Mouse (Mus musculus): ENCODE measurements around the gene Hk1. TPM values are rescaled to one million over a fixed set of nuclear protein-coding genes. Genes with fewer than 3 reads are reported as not detected.
A peak's percentile ranks its signal among the peaks of the same experiment; 100 is the strongest.

Hk1 gene
- polyA plus RNA-seq, 1 experiment from 2014 or later, result 56.6 TPM

DNA sequence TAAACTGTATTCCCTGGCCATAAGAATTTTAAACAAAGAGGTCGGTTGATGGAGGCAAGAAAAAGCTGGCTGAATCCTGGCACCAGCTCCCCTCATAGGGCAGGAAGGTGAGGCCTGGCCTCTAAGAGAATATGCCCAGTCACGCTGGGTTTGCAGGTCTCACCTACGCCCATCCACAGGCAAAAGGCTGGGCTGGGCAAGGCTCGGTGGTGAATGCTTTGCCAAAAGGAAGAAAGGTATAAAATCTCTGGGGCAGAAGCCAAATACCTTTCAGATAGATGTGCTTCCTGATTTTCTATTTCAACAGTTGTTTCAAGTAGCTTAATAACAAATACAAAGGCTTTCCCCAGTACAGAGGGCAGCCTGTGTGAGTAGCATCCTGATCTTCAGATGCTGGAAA is 100.0 kb downstream of the Hk1 start:
- Histone ChIP-seq H3K9me3 (replicated peaks) (0 out of 2 replicates have a peak, but pooled peaks cover 6% of the 10 kb centered on the region), H3K9ac (no peak overlapping the region)

GRCm38 (mm10) chr10:62279066-62279465 is 100.6 kb downstream of the Hk1 start:
- WGBS, result 64% methylated on average over 3 of the region's 3 CpGs
- no peaks in the 10 kb centered on the region for H3K4me1 ChIP-seq
- H3K9ac ChIP-seq, result no peak overlapping the region
- H3K9me3 ChIP-seq (replicated peaks), result 0 out of 2 replicates have a peak, but pooled peaks cover 6% of the 10 kb centered on the region
- H3K27ac ChIP-seq, result no peak overlapping the region
- H3K27me3 ChIP-seq, result no peaks in the 10 kb centered on the region
- peaks cover 51% of the 10 kb centered on the region for H3K36me3 ChIP-seq
- H3K4me3 ChIP-seq, result no peak overlapping the region
- no peak overlapping the region for H3K4me2 ChIP-seq (replicated peaks)
- no peak for ATAC-seq (ENCODE audit: low FRiP score)

More for the DNA sequence above, 100.0 kb downstream of the Hk1 start:
- Histone ChIP-seq H3K4me3 (no peak overlapping the region), H3K27ac (no peak overlapping the region), H3K4me1 (no peaks in the 10 kb centered on the region), H3K27me3 (no peaks in the 10 kb centered on the region), H3K36me3 (peaks cover 52% of the 10 kb centered on the region), H3K4me2 (replicated peaks) (no peak overlapping the region)
- 88% methylated on average over 4 of the region's 4 CpGs for WGBS
- no peak for ATAC-seq (ENCODE audit: low FRiP score)

- Histone ChIP-seq H3K36me3 (peaks cover 43% of the 10 kb centered on the region), H3K27ac (no peak overlapping the region), H3K9me3 (replicated peaks) (0 out of 2 replicates have a peak, but pooled peaks cover 6% of the 10 kb centered on the region), H3K9ac (no peak overlapping the region), H3K4me1 (no peaks in the 10 kb centered on the region), H3K4me2 (replicated peaks) (no peak overlapping the region), H3K27me3 (no peaks in the 10 kb centered on the region), H3K4me3 (no peak overlapping the region)
- no peak for ATAC-seq (ENCODE audit: low FRiP score)
- 95% methylated on average over 18 of the region's 19 CpGs for WGBS
Measured at GRCm38 (mm10) chr10:62277499-62278293, 102.0 kb downstream of the Hk1 start.

GRCm38 (mm10) chr10:62275235-62275634 is 104.5 kb downstream of the Hk1 start:
- no peak for ATAC-seq (ENCODE audit: low FRiP score)
- peaks cover 41% of the 10 kb centered on the region for H3K36me3 ChIP-seq
- no peak overlapping the region for H3K4me3 ChIP-seq
- H3K4me1 ChIP-seq, result no peaks in the 10 kb centered on the region
- H3K9ac ChIP-seq, result no peak overlapping the region
- WGBS, result 43% methylated on average over 4 of the region's 4 CpGs
- H3K27me3 ChIP-seq, result no peaks in the 10 kb centered on the region
- no peak overlapping the region for H3K4me2 ChIP-seq (replicated peaks)
- 0 out of 2 replicates have a peak, but pooled peaks cover 3% of the 10 kb centered on the region for H3K9me3 ChIP-seq (replicated peaks)
- no peak overlapping the region for H3K27ac ChIP-seq

GRCm38 (mm10) chr10:62269278-62269677 is 110.4 kb downstream of the Hk1 start:
- ATAC-seq (ENCODE audit: low FRiP score), result no peak
- no peak overlapping the region for H3K4me3 ChIP-seq
- no peaks in the 10 kb centered on the region for H3K9me3 ChIP-seq (replicated peaks)
- H3K36me3 ChIP-seq, result peaks cover 35% of the 10 kb centered on the region
- H3K9ac ChIP-seq, result no peak overlapping the region
- no peak overlapping the region for H3K27ac ChIP-seq
- H3K27me3 ChIP-seq, result no peaks in the 10 kb centered on the region
- no peak overlapping the region for H3K4me2 ChIP-seq (replicated peaks)
- no peaks in the 10 kb centered on the region for H3K4me1 ChIP-seq
- WGBS, result 83% methylated on average over 16 of the region's 16 CpGs

DNA sequence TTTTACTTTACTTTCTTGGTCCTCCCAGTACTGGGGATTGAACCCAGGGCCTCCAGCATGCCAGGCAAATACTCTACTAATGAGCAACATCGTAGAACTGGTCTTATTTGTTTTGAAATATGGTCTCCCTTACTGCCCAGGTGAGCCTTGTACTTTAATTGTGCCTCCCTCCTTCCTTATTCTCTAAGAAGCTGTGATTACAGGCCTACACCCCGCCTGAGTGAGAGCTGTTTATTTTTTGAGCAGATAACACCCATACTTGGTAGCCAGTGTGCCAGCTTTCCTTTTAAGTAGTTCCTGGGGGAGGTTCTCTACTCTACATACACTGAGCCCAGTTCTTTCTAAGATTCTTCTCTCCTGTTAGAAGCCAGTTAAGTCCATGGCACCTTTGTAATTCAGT is 115.4 kb downstream of the Hk1 start:
- Histone ChIP-seq H3K27me3 (no peaks in the 10 kb centered on the region; the same call in 1 of the 2 replicates), H3K36me3 (peaks cover 3% of the 10 kb centered on the region; the same call in 1 of the 2 replicates), H3K9me3 (replicated peaks) (no peaks in the 10 kb centered on the region), H3K9ac (no peak overlapping the region), H3K27ac (no peak overlapping the region), H3K4me2 (replicated peaks) (no peak overlapping the region), H3K4me1 (no peaks in the 10 kb centered on the region), H3K4me3 (no peak overlapping the region)
- 88% methylated on average over 2 of the region's 2 CpGs for WGBS
- ATAC-seq (ENCODE audit: low FRiP score), result no peak

DNA sequence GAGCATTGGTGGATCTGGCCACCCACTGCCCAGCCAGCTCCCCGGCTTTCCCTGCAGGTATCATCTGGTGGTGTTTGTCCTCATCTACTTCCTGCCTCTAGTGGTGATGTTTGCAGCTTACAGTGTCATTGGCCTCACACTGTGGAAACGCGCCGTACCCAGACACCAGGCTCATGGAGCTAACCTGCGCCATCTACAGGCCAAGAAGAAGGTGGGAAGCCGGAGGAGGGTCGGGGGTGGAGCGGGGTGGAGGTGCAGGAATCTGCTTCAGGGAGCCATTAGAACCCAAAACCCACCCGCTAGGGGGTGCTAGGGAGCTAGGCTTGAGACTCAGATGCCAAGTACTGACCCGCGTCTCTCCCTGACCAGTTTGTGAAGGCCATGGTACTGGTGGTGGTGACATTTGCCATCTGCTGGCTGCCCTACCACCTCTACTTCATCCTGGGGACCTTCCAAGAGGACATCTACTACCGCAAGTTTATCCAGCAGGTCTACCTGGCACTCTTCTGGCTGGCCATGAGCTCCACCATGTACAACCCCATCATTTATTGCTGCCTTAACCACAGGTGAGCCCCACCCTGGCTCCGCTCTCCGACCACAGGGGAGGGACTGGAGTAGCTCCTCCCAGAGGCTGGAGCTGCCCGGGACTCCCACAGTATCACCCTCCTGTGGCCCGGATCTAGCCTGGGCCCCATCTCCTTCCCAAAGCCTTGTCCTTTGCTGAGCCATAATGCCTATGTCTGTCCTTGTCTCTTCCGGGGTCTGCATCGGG is 118.4 kb downstream of the Hk1 start:
- no peaks in the 10 kb centered on the region; the same call in 1 of the 2 replicates for H3K27me3 ChIP-seq
- WGBS, result 17% methylated on average over 18 of the region's 18 CpGs
- no peak overlapping the region for H3K27ac ChIP-seq
- no peak overlapping the region for H3K4me2 ChIP-seq (replicated peaks)
- H3K9ac ChIP-seq, result no peak overlapping the region
- peak; percentile 71 for ATAC-seq (ENCODE audit: low FRiP score)
- H3K4me1 ChIP-seq, result no peaks in the 10 kb centered on the region
- no peaks in the 10 kb centered on the region for H3K36me3 ChIP-seq
- H3K9me3 ChIP-seq (replicated peaks), result no peaks in the 10 kb centered on the region
- no peak overlapping the region for H3K4me3 ChIP-seq

DNA sequence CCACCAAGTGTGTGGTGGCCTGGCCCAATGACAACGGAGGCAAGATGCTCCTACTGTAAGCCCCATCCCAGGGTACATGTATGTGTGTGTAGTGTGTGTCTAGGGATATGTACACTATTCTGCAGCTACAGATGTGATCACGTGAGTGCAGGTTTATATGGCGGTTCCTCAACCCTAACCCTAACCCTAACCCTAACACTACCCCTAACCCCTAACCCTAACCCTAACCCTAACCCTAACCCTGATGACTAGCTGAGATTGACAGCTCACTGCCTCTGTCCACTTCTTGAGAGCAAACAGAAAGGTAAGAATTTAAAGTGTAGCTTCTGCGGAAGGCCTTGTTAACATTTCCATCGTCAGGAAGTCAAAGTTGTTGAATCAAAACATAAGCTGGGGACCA is 121.4 kb downstream of the Hk1 start:
- Histone ChIP-seq H3K36me3 (no peaks in the 10 kb centered on the region), H3K4me1 (no peaks in the 10 kb centered on the region), H3K9ac (no peak overlapping the region), H3K9me3 (replicated peaks) (no peaks in the 10 kb centered on the region), H3K27ac (no peak overlapping the region), H3K27me3 (no peaks in the 10 kb centered on the region; the same call in 1 of the 2 replicates), H3K4me2 (replicated peaks) (no peak overlapping the region), H3K4me3 (no peak overlapping the region)
- no peak for ATAC-seq (ENCODE audit: low FRiP score)
- WGBS, result 90% methylated on average over 5 of the region's 5 CpGs

GRCm38 (mm10) chr10:62252496-62253235 is 127.0 kb downstream of the Hk1 start:
- Histone ChIP-seq H3K36me3 (no peaks in the 10 kb centered on the region), H3K9me3 (replicated peaks) (no peaks in the 10 kb centered on the region), H3K4me1 (no peaks in the 10 kb centered on the region), H3K27ac (no peak overlapping the region), H3K9ac (no peak overlapping the region), H3K4me3 (no peak overlapping the region), H3K27me3 (no peaks in the 10 kb centered on the region; the same call in 1 of the 2 replicates), H3K4me2 (replicated peaks) (no peak overlapping the region)
- no peak for ATAC-seq (ENCODE audit: low FRiP score)
- 89% methylated on average over 27 of the region's 27 CpGs for WGBS

- Histone ChIP-seq H3K9me3 (replicated peaks) (no peaks in the 10 kb centered on the region), H3K4me3 (no peak within 1 kb of the TSS), H3K4me1 (no peaks in the 10 kb centered on the region), H3K9ac (no peak within 1 kb of the TSS), H3K27ac (no peak within 1 kb of the TSS), H3K27me3 (no peaks in the 10 kb centered on the region; the same call in 1 of the 2 replicates), H3K4me2 (replicated peaks) (no peak within 1 kb of the TSS), H3K36me3 (no peaks in the 10 kb centered on the region)
- WGBS, result 50% methylated on average over 12 of the region's 12 CpGs
- no peak for ATAC-seq (ENCODE audit: low FRiP score)
Measured at GRCm38 (mm10) chr10:62252000-62252488, 127.7 kb downstream of the Hk1 start, which contains the start of gene Tacr2. Tacr2 (plus strand) TSS chr10:62252438.

- no peaks in the 10 kb centered on the region for H3K4me1 ChIP-seq
- no peak for ATAC-seq (ENCODE audit: low FRiP score)
- H3K36me3 ChIP-seq, result no peaks in the 10 kb centered on the region
- H3K27ac ChIP-seq, result no peak overlapping the region
- no peaks in the 10 kb centered on the region for H3K9me3 ChIP-seq (replicated peaks)
- no peak overlapping the region for H3K9ac ChIP-seq
- 67% methylated on average over 8 of the region's 8 CpGs for WGBS
- no peaks in the 10 kb centered on the region; the same call in 1 of the 2 replicates for H3K27me3 ChIP-seq
- no peak overlapping the region for H3K4me3 ChIP-seq
- H3K4me2 ChIP-seq (replicated peaks), result no peak overlapping the region
Measured at GRCm38 (mm10) chr10:62247815-62248214, 131.9 kb downstream of the Hk1 start.

DNA sequence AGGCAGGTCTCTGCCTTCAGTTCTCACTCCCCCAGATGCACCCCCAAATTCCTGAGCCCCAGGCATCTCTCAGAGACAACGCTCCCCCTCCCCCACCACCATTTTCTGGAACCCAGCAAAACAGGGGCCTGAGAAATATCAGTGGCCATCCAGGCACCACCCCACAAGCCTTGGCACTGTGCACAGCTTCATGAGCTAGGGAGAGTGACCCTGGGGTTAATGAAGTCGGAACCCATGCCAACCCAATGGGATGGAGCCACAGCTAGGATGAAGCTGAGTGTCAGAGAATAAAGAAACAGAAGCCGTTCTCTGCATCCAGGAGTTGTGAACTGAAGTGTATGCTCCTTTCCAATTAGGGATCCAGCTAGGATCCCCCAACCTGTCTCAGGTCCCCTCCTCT is 132.6 kb downstream of the Hk1 start:
- no peak overlapping the region for H3K4me2 ChIP-seq (replicated peaks)
- H3K27me3 ChIP-seq, result no peaks in the 10 kb centered on the region
- 64% methylated on average over 3 of the region's 3 CpGs for WGBS
- H3K4me3 ChIP-seq, result no peak overlapping the region
- H3K36me3 ChIP-seq, result no peaks in the 10 kb centered on the region
- H3K27ac ChIP-seq, result no peak overlapping the region
- no peak overlapping the region for H3K9ac ChIP-seq
- no peak for ATAC-seq (ENCODE audit: low FRiP score)
- H3K9me3 ChIP-seq (replicated peaks), result no peaks in the 10 kb centered on the region
- no peaks in the 10 kb centered on the region for H3K4me1 ChIP-seq
